Mouse (Mus musculus): ENCODE results near the gene Ccn2.

The Ccn2 gene

GRCm38 (mm10) chr10:24641416-24642140, 46.3 kb downstream of the Ccn2 start:
- DNase-seq (ENCODE audit: low read depth): no peak

GRCm38 (mm10) chr10:24642796-24643580, 47.7 kb downstream of the Ccn2 start:
- no peak for DNase-seq (ENCODE audit: low read depth)

- no peak for DNase-seq (ENCODE audit: low read depth)
Measured at GRCm38 (mm10) chr10:24645169-24645568, 49.9 kb downstream of the Ccn2 start.
